ENCODE assay signal across 11 mouse cellular contexts in genomic region chr9:76565656-76566055, GRCm38 (mm10). TPM values are rescaled to one million over a fixed set of nuclear protein-coding genes. Genes with fewer than 3 reads are reported as not detected.
DNase-seq lines count a peak whose midpoint lies in the region; ATAC-seq and TF ChIP-seq lines count a peak whose summit lies in the region.
"Had no signal": no experiment of that assay in that cellular context is flagged by ENCODE, and none has a peak within 500 bp of the region (broad histone marks: within the 10 kb centered on the region; RNA-seq: fewer than 3 reads in every experiment).

No protein-coding gene starts in this region.

- no peak overlapping the region for H3K4me2 ChIP-seq in forebrain, postnatal 0 days (ENCODE audit: low read depth)
- peak overlapping the region; percentile 83 for H3K4me2 ChIP-seq in lung, embryonic 16.5 days (ENCODE audit: low read depth, low read length)
- H3K4me2 ChIP-seq in stomach, embryonic 14.5 days (replicated peaks; ENCODE audit: low read depth, low read length): peak overlapping the region; percentile 87

- no peak overlapping the region for H3K4me3 ChIP-seq in forebrain, postnatal 0 days (ENCODE audit: low read depth, low read length)
- no peak overlapping the region for H3K4me3 ChIP-seq in forebrain, embryonic 10.5 days
- H3K4me3 ChIP-seq in lung, embryonic 16.5 days (ENCODE audit: low read length): peak overlapping the region; percentile 54
- peak overlapping the region; percentile 49 for H3K4me3 ChIP-seq in stomach, embryonic 14.5 days (ENCODE audit: low read depth, low read length)
- H3K4me3 ChIP-seq in cerebellum, adult 2 months (replicated peaks; ENCODE audit: insufficient read depth, low read depth, low read length): no peak overlapping the region

- no peaks in the 10 kb centered on the region for H3K36me3 ChIP-seq in forebrain, postnatal 0 days (ENCODE audit: insufficient read depth)
- no peaks in the 10 kb centered on the region for H3K36me3 ChIP-seq in forebrain, embryonic 10.5 days (replicated peaks)
- H3K36me3 ChIP-seq in lung, embryonic 16.5 days (ENCODE audit: control insufficient read depth, insufficient read depth, low read length): no peaks in the 10 kb centered on the region
- no peaks in the 10 kb centered on the region for H3K36me3 ChIP-seq in stomach, embryonic 14.5 days (ENCODE audit: control insufficient read depth, insufficient read depth, low read length)
- H3K36me3 ChIP-seq: liver, embryonic 13.5 days had no signal

- H3K27ac ChIP-seq in forebrain, postnatal 0 days (ENCODE audit: low read depth, low read length): no peak overlapping the region
- no peak overlapping the region for H3K27ac ChIP-seq in forebrain, embryonic 10.5 days
- H3K27ac ChIP-seq in lung, embryonic 16.5 days (ENCODE audit: low read length): no peak overlapping the region
- peak overlapping the region; percentile 27; the same call in 1 of the 2 replicates for H3K27ac ChIP-seq in stomach, embryonic 14.5 days (ENCODE audit: low read length)
- H3K27ac ChIP-seq in cerebellum, adult 2 months (ENCODE audit: insufficient read depth, low read length): no peak overlapping the region
- H3K27ac ChIP-seq: liver, embryonic 13.5 days had no signal

- H3K9me3 ChIP-seq in forebrain, postnatal 0 days (ENCODE audit: low read length): no peaks in the 10 kb centered on the region
- H3K9me3 ChIP-seq in forebrain, embryonic 10.5 days: no peaks in the 10 kb centered on the region
- H3K9me3 ChIP-seq in lung, embryonic 16.5 days (ENCODE audit: control insufficient read depth, low read length): no peaks in the 10 kb centered on the region
- no peaks in the 10 kb centered on the region for H3K9me3 ChIP-seq in stomach, embryonic 14.5 days (ENCODE audit: control insufficient read depth, low read depth, low read length)
- H3K9me3 ChIP-seq: liver, embryonic 13.5 days had no signal

- no peaks in the 10 kb centered on the region for H3K27me3 ChIP-seq in forebrain, postnatal 0 days (ENCODE audit: insufficient read depth, low read length)
- H3K27me3 ChIP-seq in forebrain, embryonic 10.5 days (ENCODE audit: poor library complexity, severe bottlenecking): peaks cover 30% of the 10 kb centered on the region
- H3K27me3 ChIP-seq in lung, embryonic 16.5 days (ENCODE audit: control insufficient read depth, insufficient read depth, low read depth, low read length): no peaks in the 10 kb centered on the region
- H3K27me3 ChIP-seq in stomach, embryonic 14.5 days (ENCODE audit: control insufficient read depth, insufficient read depth, low read length): no peaks in the 10 kb centered on the region
- no peaks in the 10 kb centered on the region; the same call in 1 of the 2 replicates for H3K27me3 ChIP-seq in cerebellum, adult 2 months (ENCODE audit: control insufficient read depth, insufficient read depth, low read length)

- DNase-seq in forebrain, postnatal 0 days: no peak
- no peak for DNase-seq in forebrain, embryonic 10.5 days (ENCODE audit: extremely low spot score, low spot score)
- no peak for DNase-seq in lung, postnatal 36 days
- DNase-seq in brain, adult 2 months (ENCODE audit: low read depth, low spot score): peak; percentile 51
- DNase-seq in T-cell, adult 2 months (ENCODE audit: low spot score): no peak
- DNase-seq in cerebellum, adult 2 months: no peak
- DNase-seq: cerebellum, postnatal 10 days; heart, postnatal 4 days; liver, embryonic 13.5 days had no signal

- no peaks in the 10 kb centered on the region for H3K4me1 ChIP-seq in forebrain, postnatal 0 days (ENCODE audit: insufficient read depth)
- H3K4me1 ChIP-seq in forebrain, embryonic 10.5 days: peaks cover 16% of the 10 kb centered on the region
- H3K4me1 ChIP-seq in lung, embryonic 16.5 days (replicated peaks; ENCODE audit: control insufficient read depth, insufficient read depth, low read length): peaks cover 2% of the 10 kb centered on the region
- H3K4me1 ChIP-seq in stomach, embryonic 14.5 days (ENCODE audit: control insufficient read depth, insufficient read depth, low read length): 0 out of 2 replicates have a peak, but pooled peaks cover 6% of the 10 kb centered on the region
- H3K4me1 ChIP-seq in cerebellum, adult 2 months (ENCODE audit: control insufficient read depth, insufficient read depth, low read length): no peaks in the 10 kb centered on the region

- no peak overlapping the region for H3K9ac ChIP-seq in forebrain, postnatal 0 days
- 0 out of 2 replicates have a peak overlapping the region, but pooled peaks have one; percentile 14 for H3K9ac ChIP-seq in lung, embryonic 16.5 days (ENCODE audit: low read length)
- H3K9ac ChIP-seq in stomach, embryonic 14.5 days (replicated peaks; ENCODE audit: low read depth, low read length): no peak overlapping the region
- H3K9ac ChIP-seq: liver, embryonic 13.5 days had no signal

- TF ChIP-seq POLR2A in cerebellum, adult 2 months (IDR thresholded peaks at IDR 0.05; ENCODE audit: borderline replicate concordance, insufficient read depth, low read length): no peak

- no peak for TF ChIP-seq CTCF in forebrain, postnatal 0 days (IDR thresholded peaks at IDR 0.05; ENCODE audit: low read depth)
- no peak for TF ChIP-seq CTCF in cerebellum, adult 2 months (IDR thresholded peaks at IDR 0.05; ENCODE audit: borderline replicate concordance, insufficient read depth, low read depth, low read length)

- 0 out of 2 replicates have a peak, but pooled peaks have one; percentile 26 for ATAC-seq in forebrain, postnatal 0 days
- no peak for ATAC-seq in lung, embryonic 16.5 days (ENCODE audit: low read depth)
- no peak for ATAC-seq in stomach, embryonic 14.5 days (ENCODE audit: insufficient number of reproducible peaks, insufficient read depth, low FRiP score, low read depth)

- 89% methylated on average over 2 of the region's 2 CpGs for WGBS in forebrain, postnatal 0 days
- 85% methylated on average over 2 of the region's 2 CpGs for WGBS in forebrain, embryonic 10.5 days
- WGBS in lung, embryonic 16.5 days: 78% methylated on average over 2 of the region's 2 CpGs
- WGBS in stomach, embryonic 14.5 days: 88% methylated on average over 2 of the region's 2 CpGs
- 90% methylated on average over 2 of the region's 2 CpGs for WGBS in cerebellum, adult 2 months

RNA-seq across cellular contexts. Expression of gene Fam83b, which starts 1.3 kb away (rescaled TPM):
- total RNA-seq in forebrain, postnatal 0 days (2014; rRNA removed): 0.08 and 0.10 TPM in 2 replicates
- polyA plus RNA-seq in forebrain, postnatal 0 days (2015; fragmentation: Nextera tagmentation; extraction: Ambion mirVana): 0.04 and 0.18 TPM in 2 replicates
- 0.38 and 0.45 TPM in 2 replicates for polyA plus RNA-seq in forebrain, embryonic 10.5 days (2016; fragmentation: Nextera tagmentation; extraction: Ambion mirVana)
- polyA plus RNA-seq in lung, embryonic 16.5 days (2015; fragmentation: Nextera tagmentation; extraction: Ambion mirVana): 3.5 and 4.6 TPM in 2 replicates
- polyA plus RNA-seq in stomach, embryonic 14.5 days (2014; fragmentation: Nextera tagmentation; extraction: Ambion mirVana): 10.4 and 11.2 TPM in 2 replicates
- polyA plus RNA-seq in cerebellum, adult 2 months (2012; rRNA removed): 0.03 and 0.06 TPM in 2 replicates

Comparison
In these comparisons a context has a peak if more than half of its experiments do, and no peak if none do; other contexts are left out.
1. H3K4me3 ChIP-seq: peak in lung, embryonic 16.5 days (single experiment) and stomach, embryonic 14.5 days (single experiment); none in forebrain, postnatal 0 days (single experiment), forebrain, embryonic 10.5 days (single experiment) and cerebellum, adult 2 months (single experiment).